Mouse (Mus musculus) megakaryocyte, embryonic 14.5 days (primary cell): ENCODE data around the gene Sumo2.

Experiments used
- FLI1 ChIP-seq: IDR thresholded peaks from 2 replicates; pipeline ENCODE4 v1.6.1; 2012; ENCODE audit warnings: low read length, inconsistent platforms, mixed read lengths
- GATA1 ChIP-seq: IDR thresholded peaks from 3 replicates; pipeline ENCODE4 v1.6.1; 2012; ENCODE audit warnings: mixed read lengths, low read length, inconsistent platforms, borderline replicate concordance

DNA sequence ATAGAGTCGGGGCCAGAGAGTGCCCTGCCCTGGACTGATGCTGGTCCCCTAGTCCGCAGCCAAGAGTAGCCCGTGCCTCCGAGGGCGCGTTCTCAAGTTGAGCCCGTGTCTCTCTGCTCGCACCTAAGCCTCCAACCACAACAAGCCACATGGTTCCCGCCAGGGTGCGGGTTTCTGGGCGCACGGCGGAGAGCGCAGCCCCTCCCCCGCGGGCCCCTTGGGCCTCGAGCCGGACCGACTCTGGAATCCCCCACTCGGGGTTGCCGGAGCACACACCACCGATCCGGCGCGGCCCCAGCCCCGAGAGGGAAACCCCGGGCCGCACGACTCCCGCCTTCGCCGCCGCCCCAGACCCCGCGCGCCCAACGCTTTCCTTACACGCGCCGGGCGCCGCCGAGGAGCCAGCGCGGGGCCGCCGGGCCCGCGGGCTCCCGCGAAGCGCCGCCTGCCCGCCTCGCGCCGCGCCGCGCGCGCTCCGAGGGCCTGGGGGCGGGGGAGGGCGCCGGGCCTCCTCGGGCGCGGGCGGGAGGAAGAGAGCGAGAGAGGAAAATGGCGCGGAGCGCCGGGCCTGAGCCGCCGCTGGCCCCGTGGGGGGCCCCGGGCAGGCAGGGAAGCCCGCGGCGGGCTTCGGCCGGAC, 557 bp downstream of the Sumo2 start:
- no peak for TF ChIP-seq FLI1
- no peak for TF ChIP-seq GATA1
